Mouse (Mus musculus): ENCODE results near the gene Rp9. TPM values are rescaled to one million over a fixed set of nuclear protein-coding genes. Genes with fewer than 3 reads are reported as not detected.

Gene Rp9
- polyA plus RNA-seq, 1 experiment from 2014 or later = 51.1 TPM

GRCm38 (mm10) chr9:22445123-22445522 lies 24.4 kb downstream of the Rp9 start:
- Histone ChIP-seq H3K27ac (replicated peaks in 1 of 2; ENCODE audit: control insufficient read depth in 1 of 2, insufficient read depth in 1 of 2, low read depth in 2 of 2, low read length in 2 of 2) (no peak overlapping the region), H3K9me3 (ENCODE audit: control insufficient read depth, low read length) (no peaks in the 10 kb centered on the region), H3K36me3 (ENCODE audit: control insufficient read depth, insufficient read depth, low read length) (peaks cover 38% of the 10 kb centered on the region), H3K9ac (ENCODE audit: low read length) (no peak overlapping the region), H3K27me3 (ENCODE audit: control insufficient read depth, insufficient read depth, low read length) (no peaks in the 10 kb centered on the region), H3K4me2 (ENCODE audit: low read length) (no peak overlapping the region), H3K4me1 (ENCODE audit: control insufficient read depth in 2 of 2, insufficient read depth in 2 of 2, low read length in 2 of 2) (no peaks in the 10 kb centered on the region), H3K4me3 (ENCODE audit: control insufficient read depth in 1 of 2, insufficient read depth in 1 of 2, low read depth in 1 of 2, low read length in 2 of 2) (no peak overlapping the region)
- WGBS = 81% methylated on average over 1 of the region's 1 CpGs
- no peak for ATAC-seq (ENCODE audit: insufficient number of reproducible peaks, insufficient read depth, low FRiP score, low read depth)

- Histone ChIP-seq H3K9ac (ENCODE audit: low read length) (no peak overlapping the region), H3K9me3 (ENCODE audit: control insufficient read depth, low read length) (no peaks in the 10 kb centered on the region), H3K4me1 (ENCODE audit: control insufficient read depth in 2 of 2, insufficient read depth in 2 of 2, low read length in 2 of 2) (no peaks in the 10 kb centered on the region), H3K4me2 (ENCODE audit: low read length) (no peak overlapping the region), H3K27ac (replicated peaks in 1 of 2; ENCODE audit: control insufficient read depth in 1 of 2, insufficient read depth in 1 of 2, low read depth in 2 of 2, low read length in 2 of 2) (no peak overlapping the region), H3K27me3 (ENCODE audit: control insufficient read depth, insufficient read depth, low read length) (no peaks in the 10 kb centered on the region), H3K36me3 (ENCODE audit: control insufficient read depth, insufficient read depth, low read length) (peaks cover 19% of the 10 kb centered on the region), H3K4me3 (ENCODE audit: control insufficient read depth in 1 of 2, insufficient read depth in 1 of 2, low read depth in 1 of 2, low read length in 2 of 2) (no peak overlapping the region)
- 87% methylated on average over 10 of the region's 10 CpGs for WGBS
- no peak for ATAC-seq (ENCODE audit: insufficient number of reproducible peaks, insufficient read depth, low FRiP score, low read depth)
Measured at GRCm38 (mm10) chr9:22443157-22443556, 26.4 kb downstream of the Rp9 start.

- no peak for ATAC-seq (ENCODE audit: insufficient number of reproducible peaks, insufficient read depth, low FRiP score, low read depth)
- Histone ChIP-seq H3K36me3 (ENCODE audit: control insufficient read depth, insufficient read depth, low read length) (no peaks in the 10 kb centered on the region), H3K9me3 (ENCODE audit: control insufficient read depth, low read length) (no peaks in the 10 kb centered on the region), H3K4me3 (ENCODE audit: control insufficient read depth in 1 of 2, insufficient read depth in 1 of 2, low read depth in 1 of 2, low read length in 2 of 2) (no peak overlapping the region), H3K4me1 (ENCODE audit: control insufficient read depth in 2 of 2, insufficient read depth in 2 of 2, low read length in 2 of 2) (no peaks in the 10 kb centered on the region), H3K4me2 (ENCODE audit: low read length) (no peak overlapping the region), H3K27me3 (ENCODE audit: control insufficient read depth, insufficient read depth, low read length) (no peaks in the 10 kb centered on the region), H3K27ac (replicated peaks in 1 of 2; ENCODE audit: control insufficient read depth in 1 of 2, insufficient read depth in 1 of 2, low read depth in 2 of 2, low read length in 2 of 2) (no peak overlapping the region), H3K9ac (ENCODE audit: low read length) (no peak overlapping the region)
- WGBS = 65% methylated on average over 1 of the region's 1 CpGs
Measured at GRCm38 (mm10) chr9:22438826-22439225, 30.7 kb downstream of the Rp9 start.

DNA sequence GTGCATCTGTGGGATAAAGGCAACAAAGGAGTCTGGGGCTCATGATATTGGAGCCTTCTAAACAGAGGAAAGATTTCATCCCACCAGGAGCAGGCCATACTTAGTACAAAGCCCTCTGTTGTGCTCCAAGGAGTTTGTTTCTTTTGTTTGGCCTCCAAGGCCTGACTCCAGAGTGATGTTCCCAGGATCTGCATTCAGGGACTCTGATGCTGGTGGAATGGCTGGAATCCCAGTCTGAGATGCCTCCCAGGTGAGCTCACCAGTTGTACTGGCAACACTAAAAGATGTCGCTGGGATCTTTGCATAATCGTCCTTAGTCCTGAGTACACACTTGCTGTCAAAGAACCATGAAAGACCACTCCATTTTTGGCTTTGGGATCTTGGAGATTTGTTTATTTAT lies 35.4 kb downstream of the Rp9 start:
- Histone ChIP-seq H3K27ac (replicated peaks in 1 of 2; ENCODE audit: control insufficient read depth in 1 of 2, insufficient read depth in 1 of 2, low read depth in 2 of 2, low read length in 2 of 2) (no peak overlapping the region), H3K4me2 (ENCODE audit: low read length) (no peak overlapping the region), H3K9ac (ENCODE audit: low read length) (no peak overlapping the region), H3K36me3 (ENCODE audit: control insufficient read depth, insufficient read depth, low read length) (no peaks in the 10 kb centered on the region), H3K4me3 (ENCODE audit: control insufficient read depth in 1 of 2, insufficient read depth in 1 of 2, low read depth in 1 of 2, low read length in 2 of 2) (no peak overlapping the region), H3K9me3 (ENCODE audit: control insufficient read depth, low read length) (no peaks in the 10 kb centered on the region), H3K27me3 (ENCODE audit: control insufficient read depth, insufficient read depth, low read length) (no peaks in the 10 kb centered on the region), H3K4me1 (ENCODE audit: control insufficient read depth in 2 of 2, insufficient read depth in 2 of 2, low read length in 2 of 2) (peaks cover 0 to 12% of the 10 kb centered on the region in 2 experiments; a peak in 2 of 4 replicates)
- ATAC-seq (ENCODE audit: insufficient number of reproducible peaks, insufficient read depth, low FRiP score, low read depth) = no peak
- WGBS = 58% methylated on average over 2 of the region's 2 CpGs

DNA sequence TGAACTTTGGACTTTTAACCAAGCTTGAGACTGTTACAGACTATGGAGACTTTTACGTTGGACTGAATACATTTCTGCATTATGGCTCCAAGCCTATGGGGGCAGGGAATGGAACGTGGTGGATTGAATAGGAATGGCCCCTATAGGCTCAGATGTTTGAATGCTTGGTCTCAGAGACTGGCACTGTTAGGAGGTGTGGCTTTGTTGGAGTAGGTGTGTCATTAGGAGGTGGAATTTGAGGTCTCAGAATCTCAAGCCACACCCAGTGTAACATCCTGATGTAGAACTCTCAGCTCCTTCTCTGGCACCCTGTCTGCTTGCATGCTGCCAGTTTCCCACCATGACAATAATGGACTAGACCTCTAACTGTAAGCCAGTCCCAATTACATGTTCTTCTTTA lies 36.3 kb downstream of the Rp9 start:
- H3K27me3 ChIP-seq (ENCODE audit: control insufficient read depth, insufficient read depth, low read length) = no peaks in the 10 kb centered on the region
- H3K36me3 ChIP-seq (ENCODE audit: control insufficient read depth, insufficient read depth, low read length) = no peaks in the 10 kb centered on the region
- H3K27ac ChIP-seq (replicated peaks in 1 of 2; ENCODE audit: control insufficient read depth in 1 of 2, insufficient read depth in 1 of 2, low read depth in 2 of 2, low read length in 2 of 2) = no peak overlapping the region
- H3K9ac ChIP-seq (ENCODE audit: low read length) = no peak overlapping the region
- no peak overlapping the region for H3K4me2 ChIP-seq (ENCODE audit: low read length)
- peaks cover 0 to 12% of the 10 kb centered on the region in 2 experiments; a peak in 2 of 4 replicates for H3K4me1 ChIP-seq (ENCODE audit: control insufficient read depth in 2 of 2, insufficient read depth in 2 of 2, low read length in 2 of 2)
- no peak for ATAC-seq (ENCODE audit: insufficient number of reproducible peaks, insufficient read depth, low FRiP score, low read depth)
- no peaks in the 10 kb centered on the region for H3K9me3 ChIP-seq (ENCODE audit: control insufficient read depth, low read length)
- H3K4me3 ChIP-seq (ENCODE audit: control insufficient read depth in 1 of 2, insufficient read depth in 1 of 2, low read depth in 1 of 2, low read length in 2 of 2) = no peak overlapping the region
- 66% methylated on average over 2 of the region's 2 CpGs for WGBS

DNA sequence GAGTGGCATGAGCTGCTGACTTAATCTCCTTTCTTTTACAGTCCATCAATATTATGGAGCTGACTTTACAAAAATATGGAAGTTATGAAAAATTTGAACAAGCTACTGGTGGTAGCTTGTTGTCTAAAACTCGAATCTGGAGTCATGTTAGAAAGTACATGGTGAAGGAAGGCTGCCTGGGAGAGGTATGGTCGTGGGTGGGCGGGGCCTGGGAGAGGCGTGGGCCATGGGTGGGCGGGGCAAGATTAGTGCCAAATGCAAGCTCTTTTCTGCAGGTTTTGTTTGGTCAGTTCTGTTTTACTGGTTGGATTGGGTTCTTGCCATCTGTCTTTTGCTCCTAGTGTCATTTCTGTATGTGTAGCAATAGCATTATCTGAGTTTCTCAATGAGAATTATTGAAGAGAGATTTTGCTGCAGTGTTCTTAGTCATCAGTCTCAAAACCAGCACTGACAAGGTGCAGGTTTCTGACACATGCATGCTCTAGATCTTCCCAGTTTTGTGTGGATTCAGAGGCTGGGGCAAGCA lies 39.2 kb downstream of the Rp9 start:
- ATAC-seq (ENCODE audit: insufficient number of reproducible peaks, insufficient read depth, low FRiP score, low read depth) = no peak
- 33% methylated on average over 5 of the region's 5 CpGs for WGBS
- Histone ChIP-seq H3K4me3 (ENCODE audit: control insufficient read depth in 1 of 2, insufficient read depth in 1 of 2, low read depth in 1 of 2, low read length in 2 of 2) (no peak overlapping the region), H3K9ac (ENCODE audit: low read length) (no peak overlapping the region), H3K4me1 (ENCODE audit: control insufficient read depth in 2 of 2, insufficient read depth in 2 of 2, low read length in 2 of 2) (peaks cover 0 to 12% of the 10 kb centered on the region in 2 experiments; a peak in 2 of 4 replicates), H3K4me2 (ENCODE audit: low read length) (peak overlapping the region; percentile 42; the same call in 1 of the 2 replicates), H3K27me3 (ENCODE audit: control insufficient read depth, insufficient read depth, low read length) (no peaks in the 10 kb centered on the region), H3K27ac (replicated peaks in 1 of 2; ENCODE audit: control insufficient read depth in 1 of 2, insufficient read depth in 1 of 2, low read depth in 2 of 2, low read length in 2 of 2) (no peak overlapping the region), H3K36me3 (ENCODE audit: control insufficient read depth, insufficient read depth, low read length) (no peaks in the 10 kb centered on the region), H3K9me3 (ENCODE audit: control insufficient read depth, low read length) (no peaks in the 10 kb centered on the region)

- Histone ChIP-seq H3K9me3 (ENCODE audit: control insufficient read depth, low read length) (no peaks in the 10 kb centered on the region), H3K36me3 (ENCODE audit: control insufficient read depth, insufficient read depth, low read length) (no peaks in the 10 kb centered on the region), H3K9ac (ENCODE audit: low read length) (no peak overlapping the region), H3K4me3 (ENCODE audit: control insufficient read depth in 1 of 2, insufficient read depth in 1 of 2, low read depth in 1 of 2, low read length in 2 of 2) (no peak overlapping the region), H3K27me3 (ENCODE audit: control insufficient read depth, insufficient read depth, low read length) (no peaks in the 10 kb centered on the region), H3K4me1 (ENCODE audit: control insufficient read depth in 2 of 2, insufficient read depth in 2 of 2, low read length in 2 of 2) (peaks cover 0 to 12% of the 10 kb centered on the region in 2 experiments; a peak in 2 of 4 replicates), H3K27ac (replicated peaks in 1 of 2; ENCODE audit: control insufficient read depth in 1 of 2, insufficient read depth in 1 of 2, low read depth in 2 of 2, low read length in 2 of 2) (no peak overlapping the region), H3K4me2 (ENCODE audit: low read length) (peak overlapping the region; percentile 42)
- no peak for ATAC-seq (ENCODE audit: insufficient number of reproducible peaks, insufficient read depth, low FRiP score, low read depth)
- WGBS = 58% methylated on average over 15 of the region's 15 CpGs
Measured at GRCm38 (mm10) chr9:22429533-22430241, 39.9 kb downstream of the Rp9 start.

Measured in heart, embryonic 14.5 days (tissue).